Mouse (Mus musculus) forebrain, embryonic 10.5 days (tissue): ENCODE results near the gene Sema4a. TPM values are rescaled to one million over a fixed set of nuclear protein-coding genes. Genes with fewer than 3 reads are reported as not detected.

Experiments
- DNase-seq: peaks from one replicate; pipeline ENCODE4 v3.0.0-alpha.2; 2017; ENCODE audit warnings: low spot score; ENCODE audit errors: extremely low spot score
- H3K27ac ChIP-seq: fragments of 300-500 bp; sonication (generic); 2 replicates; pipeline ENCODE4 v1.5.1; 2016; ENCODE audit warnings: mild to moderate bottlenecking
- H3K27me3 ChIP-seq: fragments of 300-500 bp; sonication (generic); 2 replicates; pipeline ENCODE4 v1.6.1; 2016; ENCODE audit warnings: mild to moderate bottlenecking; ENCODE audit not compliant: poor library complexity, severe bottlenecking
- H3K36me3 ChIP-seq: fragments of 300-500 bp; sonication (generic); replicated peaks from 2 replicates; pipeline ENCODE4 v1.6.1; 2016; ENCODE audit warnings: mild to moderate bottlenecking, moderate library complexity
- H3K4me1 ChIP-seq: fragments of 300-500 bp; sonication (generic); 2 replicates; pipeline ENCODE4 v1.6.1; 2016
- H3K4me3 ChIP-seq: fragments of 300-500 bp; sonication (generic); 2 replicates; pipeline ENCODE4 v1.5.1; 2016; ENCODE audit warnings: mild to moderate bottlenecking, moderate library complexity
- H3K9me3 ChIP-seq: fragments of 300-500 bp; sonication (generic); 2 replicates; pipeline ENCODE4 v1.6.1; 2016; ENCODE audit warnings: mild to moderate bottlenecking, moderate library complexity
- WGBS: fragments of 180-500 bp; shearing (Covaris S2); methylation state at CpG from one replicate; pipeline ENCODE4 v1.1.7; 2016; 5-methylcytosine and 5-hydroxymethylcytosine counted together
- polyA plus RNA-seq: library from polyadenylated mRNA; unstranded; fragments of >200 nt; fragmentation: Nextera tagmentation; extraction: Ambion mirVana; gene quantifications from 2 replicates; pipeline ENCODE4 v1.2.1, GENCODE M21; 2016

Sema4a gene
- polyA plus RNA-seq, 1 experiment from 2014 or later = 6.7 TPM

- WGBS = 82% methylated on average over 5 of the region's 5 CpGs
- no peaks in the 10 kb centered on the region for H3K36me3 ChIP-seq
- 0 out of 2 replicates have a peak overlapping the region, but pooled peaks have one; percentile 30 for H3K27ac ChIP-seq
- peaks cover 54% of the 10 kb centered on the region for H3K4me1 ChIP-seq
- H3K27me3 ChIP-seq = peaks cover 57% of the 10 kb centered on the region
- no peak for DNase-seq
- no peaks in the 10 kb centered on the region for H3K9me3 ChIP-seq
- no peak overlapping the region for H3K4me3 ChIP-seq
These were observed 953 bp downstream of the Sema4a start for GRCm38 (mm10) chr3:88460029-88460428.

GRCm38 (mm10) chr3:88458778-88459219 is 2.2 kb downstream of the Sema4a start:
- H3K27me3 ChIP-seq = peaks cover 63% of the 10 kb centered on the region
- peak overlapping the region; percentile 53 for H3K4me3 ChIP-seq
- DNase-seq = peak; percentile 35
- H3K27ac ChIP-seq = peak overlapping the region; percentile 77
- WGBS = 2% methylated on average over 14 of the region's 14 CpGs
- no peaks in the 10 kb centered on the region for H3K36me3 ChIP-seq
- H3K4me1 ChIP-seq = peaks cover 54% of the 10 kb centered on the region
- H3K9me3 ChIP-seq = no peaks in the 10 kb centered on the region

- peak overlapping the region; percentile 17; the same call in 1 of the 2 replicates for H3K27ac ChIP-seq
- DNase-seq = no peak
- no peak overlapping the region for H3K4me3 ChIP-seq
- no peaks in the 10 kb centered on the region for H3K36me3 ChIP-seq
- H3K4me1 ChIP-seq = peaks cover 60% of the 10 kb centered on the region
- 73% methylated on average over 7 of the region's 7 CpGs for WGBS
- H3K9me3 ChIP-seq = no peaks in the 10 kb centered on the region
- peaks cover 75% of the 10 kb centered on the region for H3K27me3 ChIP-seq
These were observed 4.0 kb downstream of the Sema4a start for GRCm38 (mm10) chr3:88456746-88457532.

GRCm38 (mm10) chr3:88456313-88456712 is 4.7 kb downstream of the Sema4a start:
- Histone ChIP-seq H3K4me3 (no peak overlapping the region), H3K36me3 (no peaks in the 10 kb centered on the region), H3K4me1 (peaks cover 58% of the 10 kb centered on the region), H3K9me3 (no peaks in the 10 kb centered on the region), H3K27ac (no peak overlapping the region), H3K27me3 (peaks cover 75% of the 10 kb centered on the region)
- no peak for DNase-seq
- 91% methylated on average over 8 of the region's 8 CpGs for WGBS

GRCm38 (mm10) chr3:88455588-88456264 is 5.3 kb downstream of the Sema4a start:
- H3K4me1 ChIP-seq = peaks cover 53% of the 10 kb centered on the region
- 81% methylated on average over 18 of the region's 18 CpGs for WGBS
- H3K9me3 ChIP-seq = no peaks in the 10 kb centered on the region
- peaks cover 75% of the 10 kb centered on the region for H3K27me3 ChIP-seq
- no peaks in the 10 kb centered on the region for H3K36me3 ChIP-seq
- DNase-seq = no peak
- H3K27ac ChIP-seq = 0 out of 2 replicates have a peak overlapping the region, but pooled peaks have one; percentile 20
- no peak overlapping the region for H3K4me3 ChIP-seq

- Histone ChIP-seq H3K4me3 (no peak overlapping the region), H3K36me3 (no peaks in the 10 kb centered on the region), H3K9me3 (no peaks in the 10 kb centered on the region), H3K4me1 (peaks cover 53% of the 10 kb centered on the region), H3K27me3 (peaks cover 75% of the 10 kb centered on the region), H3K27ac (no peak overlapping the region)
- DNase-seq = no peak
- WGBS = 69% methylated on average over 9 of the region's 9 CpGs
These were observed 6.0 kb downstream of the Sema4a start for GRCm38 (mm10) chr3:88454762-88455587.

GRCm38 (mm10) chr3:88453986-88454385 is 7.0 kb downstream of the Sema4a start:
- H3K4me1 ChIP-seq = peaks cover 57% of the 10 kb centered on the region
- no peaks in the 10 kb centered on the region for H3K36me3 ChIP-seq
- no peak for DNase-seq
- H3K27ac ChIP-seq = no peak overlapping the region
- peaks cover 75% of the 10 kb centered on the region for H3K27me3 ChIP-seq
- WGBS = 78% methylated on average over 8 of the region's 8 CpGs
- H3K9me3 ChIP-seq = no peaks in the 10 kb centered on the region
- no peak overlapping the region for H3K4me3 ChIP-seq

GRCm38 (mm10) chr3:88453369-88453768 is 7.6 kb downstream of the Sema4a start:
- no peak overlapping the region for H3K27ac ChIP-seq
- no peak overlapping the region for H3K4me3 ChIP-seq
- peaks cover 53% of the 10 kb centered on the region for H3K4me1 ChIP-seq
- no peaks in the 10 kb centered on the region for H3K36me3 ChIP-seq
- WGBS = 53% methylated on average over 8 of the region's 8 CpGs
- no peaks in the 10 kb centered on the region for H3K9me3 ChIP-seq
- no peak for DNase-seq
- peaks cover 75% of the 10 kb centered on the region for H3K27me3 ChIP-seq

GRCm38 (mm10) chr3:88452716-88453115 is 8.3 kb downstream of the Sema4a start:
- Histone ChIP-seq H3K4me3 (no peak overlapping the region), H3K9me3 (no peaks in the 10 kb centered on the region), H3K27ac (no peak overlapping the region), H3K36me3 (no peaks in the 10 kb centered on the region), H3K4me1 (peaks cover 52% of the 10 kb centered on the region), H3K27me3 (peaks cover 77% of the 10 kb centered on the region)
- DNase-seq = no peak
- WGBS = 75% methylated on average over 6 of the region's 6 CpGs

GRCm38 (mm10) chr3:88452246-88452645 is 8.7 kb downstream of the Sema4a start:
- no peaks in the 10 kb centered on the region for H3K36me3 ChIP-seq
- no peak for DNase-seq
- peaks cover 48% of the 10 kb centered on the region for H3K4me1 ChIP-seq
- no peak overlapping the region for H3K27ac ChIP-seq
- WGBS = 79% methylated on average over 5 of the region's 5 CpGs
- H3K4me3 ChIP-seq = no peak overlapping the region
- H3K9me3 ChIP-seq = no peaks in the 10 kb centered on the region
- peaks cover 74% of the 10 kb centered on the region for H3K27me3 ChIP-seq

GRCm38 (mm10) chr3:88450379-88451131 is 10.4 kb downstream of the Sema4a start:
- 84% methylated on average over 12 of the region's 12 CpGs for WGBS
- H3K4me1 ChIP-seq = peaks cover 40% of the 10 kb centered on the region
- H3K4me3 ChIP-seq = no peak overlapping the region

More at GRCm38 (mm10) chr3:88450379-88451131, 10.4 kb downstream of the Sema4a start:
- DNase-seq = no peak
- Histone ChIP-seq H3K9me3 (no peaks in the 10 kb centered on the region), H3K27me3 (peaks cover 63% of the 10 kb centered on the region), H3K27ac (no peak overlapping the region; the same call in 1 of the 2 replicates), H3K36me3 (no peaks in the 10 kb centered on the region)
